Mouse (Mus musculus) gastrocnemius, postnatal 10 days (tissue): ENCODE data around the gene Rnf167. TPM values are rescaled to one million over a fixed set of nuclear protein-coding genes. Genes with fewer than 3 reads are reported as not detected.

Experiments used
- DNase-seq: peaks from one replicate; pipeline ENCODE4 v3.0.0; 2021; ENCODE audit warnings: mixed read lengths
- total RNA-seq, 2 experiments: library from RNA; stranded (reverse); gene quantifications; 2 replicates each; pipeline ENCODE4 v1.2.3; 2021

The Rnf167 gene
- total RNA-seq, 2 experiments from 2014 or later: 41.9 to 43.7 TPM

- DNase-seq: no peak
Measured at GRCm38 (mm10) chr11:70637764-70638163, 9.3 kb upstream of the Rnf167 start.

- DNase-seq: no peak
Measured at GRCm38 (mm10) chr11:70638293-70638692, 8.7 kb upstream of the Rnf167 start.

- no peak for DNase-seq
Measured at GRCm38 (mm10) chr11:70638714-70639278, 8.2 kb upstream of the Rnf167 start, which contains the start of gene Gp1ba. TSS of gene Gp1ba (plus strand) at chr11:70639122.

- DNase-seq: no peak
Measured at GRCm38 (mm10) chr11:70639976-70640375, 7.1 kb upstream of the Rnf167 start.

GRCm38 (mm10) chr11:70641241-70641640 is 5.8 kb upstream of the Rnf167 start:
- no peak for DNase-seq

- peak; percentile 17 for DNase-seq
Measured at GRCm38 (mm10) chr11:70643051-70643450, 4.0 kb upstream of the Rnf167 start.

- DNase-seq: peak; percentile 16
Measured at GRCm38 (mm10) chr11:70644564-70645103, 2.4 kb upstream of the Rnf167 start.

- no peak for DNase-seq
Measured at GRCm38 (mm10) chr11:70645461-70646258, 1.4 kb upstream of the Rnf167 start.

GRCm38 (mm10) chr11:70646259-70646555 is 828 bp upstream of the Rnf167 start:
- DNase-seq: peak; percentile 35

- no peak for DNase-seq
Measured at GRCm38 (mm10) chr11:70647716-70648420, 833 bp downstream of the Rnf167 start.

- DNase-seq: no peak
Measured at GRCm38 (mm10) chr11:70648512-70648911, 1.5 kb downstream of the Rnf167 start.

GRCm38 (mm10) chr11:70649185-70649734 is 2.2 kb downstream of the Rnf167 start:
- DNase-seq: no peak

- DNase-seq: no peak
Measured at GRCm38 (mm10) chr11:70650322-70651175, 3.5 kb downstream of the Rnf167 start.

- no peak for DNase-seq
Measured at GRCm38 (mm10) chr11:70651391-70651790, 4.4 kb downstream of the Rnf167 start.

- no peak for DNase-seq
Measured at GRCm38 (mm10) chr11:70652029-70652883, 5.2 kb downstream of the Rnf167 start.

GRCm38 (mm10) chr11:70652884-70653344 is 5.9 kb downstream of the Rnf167 start:
- no peak for DNase-seq

GRCm38 (mm10) chr11:70653345-70654197 is 6.5 kb downstream of the Rnf167 start:
- DNase-seq: peak; percentile 74

GRCm38 (mm10) chr11:70654198-70654922 is 7.3 kb downstream of the Rnf167 start, which contains the start of gene Pfn1:
TSS of gene Pfn1 (minus strand) at chr11:70654644.
- DNase-seq: peak; percentile 80
